Mouse (Mus musculus) myocyte (in vitro differentiated cells): ENCODE measurements at regions not wholly inside any gene's neighbourhood (a gene's known extent, or its start where the extent isn't known, plus 50 kb on each side); places are given as distances from the start of the nearest gene placed in this dataset.

Experiments
- MAX ChIP-seq: IDR thresholded peaks from one replicate; pipeline ENCODE4 v1.6.1; 2011; ENCODE audit warnings: low read depth, mild to moderate bottlenecking, control low read depth
- POLR2A ChIP-seq: IDR thresholded peaks from one replicate; pipeline ENCODE4 v1.6.1; 2011; ENCODE audit warnings: low read depth, mild to moderate bottlenecking, control low read depth, moderate library complexity; ENCODE audit not compliant: insufficient read length
- REST ChIP-seq: IDR thresholded peaks from one replicate; pipeline ENCODE4 v1.6.1; 2011; ENCODE audit warnings: mild to moderate bottlenecking, control low read depth, moderate library complexity; ENCODE audit not compliant: insufficient read depth, insufficient read length
- SRF ChIP-seq: IDR thresholded peaks from one replicate; pipeline ENCODE4 v1.6.1; 2011; ENCODE audit warnings: low read depth; ENCODE audit not compliant: control insufficient read depth, insufficient read length
- USF1 ChIP-seq: IDR thresholded peaks from one replicate; pipeline ENCODE4 v1.6.1; 2011; ENCODE audit warnings: low read depth, mild to moderate bottlenecking, control low read depth, moderate library complexity

GRCm38 (mm10) chr3:42897936-42898335, 1155.5 kb downstream of the D3Ertd751e start:
- TF ChIP-seq SRF (no peak), MAX (no peak), POLR2A (no peak), USF1 (no peak), REST (no peak)
